Mouse (Mus musculus) olfactory bulb, adult 2 months (tissue): ENCODE results near the gene Rora.

Experiments used
- CTCF ChIP-seq: fragments of 200-500 bp; IDR thresholded peaks from 2 replicates; pipeline ENCODE4 v1.5.1; 2012; ENCODE audit warnings: low read depth, mild to moderate bottlenecking, low read length, moderate library complexity; ENCODE audit not compliant: insufficient read depth
- POLR2A ChIP-seq: fragments of 200-500 bp; IDR thresholded peaks from 2 replicates; pipeline ENCODE4 v1.6.1; 2012; ENCODE audit warnings: mild to moderate bottlenecking, low read depth, low read length, moderate library complexity; ENCODE audit not compliant: insufficient read depth

DNA sequence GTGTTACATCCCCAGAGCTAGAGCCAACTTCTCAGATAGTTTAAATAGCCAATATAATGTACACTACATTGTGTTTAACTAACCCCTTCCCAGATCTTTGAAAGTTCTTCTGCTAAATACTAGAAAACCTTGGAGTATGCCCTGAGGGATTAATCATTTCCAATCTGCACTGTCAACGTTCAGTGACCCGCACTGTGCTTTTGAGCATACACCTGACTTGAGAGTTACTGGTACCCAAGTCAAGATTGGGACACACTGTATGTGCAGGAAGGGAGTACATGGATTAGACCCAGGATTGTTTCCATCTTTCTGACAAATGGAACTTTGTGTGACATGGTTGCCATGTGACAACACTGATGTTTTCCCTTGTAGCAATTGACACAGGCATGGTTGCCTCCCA, 33.5 kb upstream of the Rora start:
- TF ChIP-seq CTCF (no peak), POLR2A (no peak)
